Mouse (Mus musculus) hindbrain, postnatal 0 days (tissue): ENCODE data around the gene Cpne2. TPM values are rescaled to one million over a fixed set of nuclear protein-coding genes. Genes with fewer than 3 reads are reported as not detected.

Source experiments
- ATAC-seq: fragments of 200-750 bp; cut with Nextera tagmentation; 2 replicates; pipeline ENCODE4 v1.8.0; 2017; ENCODE audit warnings: mild to moderate bottlenecking, moderate TSS enrichment, moderate library complexity
- DNase-seq: peaks from one replicate; pipeline ENCODE4 v3.0.0-alpha.2; 2015; ENCODE audit warnings: low spot score
- H3K27ac ChIP-seq: fragments of 300-500 bp; sonication (generic); 2 replicates; pipeline ENCODE4 v1.5.1; 2014; ENCODE audit warnings: mild to moderate bottlenecking
- H3K27me3 ChIP-seq: fragments of 300-500 bp; sonication (generic); 2 replicates; pipeline ENCODE4 v1.6.1; 2014; ENCODE audit warnings: low read length, mixed read lengths; ENCODE audit not compliant: insufficient read depth
- H3K36me3 ChIP-seq: fragments of 300-500 bp; sonication (generic); 2 replicates; pipeline ENCODE4 v1.6.1; 2014; ENCODE audit warnings: low read length, mixed read lengths; ENCODE audit not compliant: insufficient read depth
- H3K4me1 ChIP-seq: fragments of 300-500 bp; sonication (generic); 2 replicates; pipeline ENCODE4 v1.6.1; 2014; ENCODE audit warnings: antibody characterized with exemption, low read length, mixed read lengths; ENCODE audit not compliant: insufficient read depth
- H3K4me2 ChIP-seq: fragments of 300-500 bp; sonication (generic); 2 replicates; pipeline ENCODE4 v1.6.1; 2014; ENCODE audit warnings: low read depth, mild to moderate bottlenecking, low read length, moderate library complexity, mixed read lengths
- H3K4me3 ChIP-seq: fragments of 300-500 bp; sonication (generic); 2 replicates; pipeline ENCODE4 v1.5.1; 2014; ENCODE audit warnings: low read length
- H3K9ac ChIP-seq: fragments of 300-500 bp; sonication (generic); replicated peaks from 2 replicates; pipeline ENCODE4 v1.6.1; 2014; ENCODE audit warnings: mild to moderate bottlenecking, low read length, moderate library complexity, mixed read lengths
- H3K9me3 ChIP-seq: fragments of 300-500 bp; sonication (generic); 2 replicates; pipeline ENCODE4 v1.6.1; 2016; ENCODE audit warnings: low read length, mixed read lengths
- CTCF ChIP-seq: IDR thresholded peaks from 2 replicates; pipeline ENCODE4 v1.5.1; 2016; ENCODE audit warnings: antibody characterized with exemption, control low read depth, low read depth
- WGBS: fragments of 180-500 bp; shearing (Covaris S2); extraction: QIAGEN DNeasy Blood & Tissue Kit; methylation state at CpG from one replicate; pipeline ENCODE4 v1.1.7; 2014; 5-methylcytosine and 5-hydroxymethylcytosine counted together
- polyA plus RNA-seq: library from polyadenylated mRNA; unstranded; fragments of >200 nt; fragmentation: Nextera tagmentation; extraction: Ambion mirVana; gene quantifications from 2 replicates; pipeline ENCODE4 v1.2.1, GENCODE M21; 2015
- total RNA-seq: library from RNA; depleted of rRNA; stranded (reverse); fragments of >200 nt; gene quantifications from 2 replicates; pipeline ENCODE4 v1.2.3, GENCODE M21; 2014

Gene Cpne2
- total and polyA plus RNA-seq, 2 experiments from 2014 or later: 33.6 to 45.5 TPM

DNA sequence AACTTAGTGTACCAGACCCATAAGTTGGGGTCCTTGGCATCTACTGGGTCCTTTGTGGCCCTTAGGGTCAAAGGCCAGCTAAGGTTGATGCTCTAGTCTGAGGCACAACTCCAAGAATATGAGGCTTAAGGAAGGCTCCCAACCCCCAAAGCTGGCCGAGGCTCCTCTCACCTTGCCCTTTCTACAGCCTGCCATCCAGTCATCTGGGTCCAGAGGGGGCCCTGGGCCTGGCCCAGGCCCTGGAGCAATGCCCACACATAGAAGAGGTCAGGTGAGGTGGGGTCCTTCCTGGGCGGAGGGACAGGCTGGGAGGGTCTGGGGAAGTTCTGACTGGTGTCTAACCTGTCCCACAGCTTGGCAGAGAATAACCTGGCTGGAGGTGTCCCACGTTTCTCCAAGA is 10.3 kb upstream of the Cpne2 start:
- H3K4me3 ChIP-seq: no peak overlapping the region
- ATAC-seq (no peak), DNase-seq (no peak)
- H3K4me1 ChIP-seq: no peaks in the 10 kb centered on the region
- H3K9me3 ChIP-seq: no peaks in the 10 kb centered on the region
- H3K27ac ChIP-seq: no peak overlapping the region
- WGBS: 81% methylated on average over 3 of the region's 3 CpGs
- TF ChIP-seq CTCF: no peak
- H3K27me3 ChIP-seq: no peaks in the 10 kb centered on the region
- H3K9ac ChIP-seq: no peak overlapping the region
- no peaks in the 10 kb centered on the region for H3K36me3 ChIP-seq
- no peak overlapping the region for H3K4me2 ChIP-seq

DNA sequence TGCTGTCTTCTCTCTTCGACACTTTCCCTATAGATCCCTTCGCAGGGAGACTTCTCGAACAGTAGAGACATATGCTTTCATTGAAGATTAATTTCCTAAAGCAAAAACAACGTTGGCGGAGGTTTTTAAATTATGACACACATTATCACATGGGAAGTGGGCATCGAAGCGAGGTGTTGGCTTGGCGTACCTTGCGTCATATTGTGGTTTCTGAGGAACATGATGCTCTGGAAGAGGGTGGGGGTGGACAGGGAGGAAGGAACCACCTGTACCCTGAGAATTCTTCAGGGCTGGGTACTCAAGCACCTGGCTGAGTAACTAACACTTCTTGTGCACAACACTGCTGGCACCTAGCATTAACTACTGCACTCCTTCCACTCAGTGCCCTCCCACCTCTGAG is 8.2 kb upstream of the Cpne2 start:
- Histone ChIP-seq H3K4me2 (no peak overlapping the region), H3K9me3 (no peaks in the 10 kb centered on the region), H3K27ac (no peak overlapping the region), H3K9ac (no peak overlapping the region), H3K27me3 (no peaks in the 10 kb centered on the region), H3K4me3 (no peak overlapping the region), H3K4me1 (no peaks in the 10 kb centered on the region), H3K36me3 (no peaks in the 10 kb centered on the region)
- ATAC-seq (no peak), DNase-seq (no peak)
- 84% methylated on average over 9 of the region's 9 CpGs for WGBS
- TF ChIP-seq CTCF: no peak

DNA sequence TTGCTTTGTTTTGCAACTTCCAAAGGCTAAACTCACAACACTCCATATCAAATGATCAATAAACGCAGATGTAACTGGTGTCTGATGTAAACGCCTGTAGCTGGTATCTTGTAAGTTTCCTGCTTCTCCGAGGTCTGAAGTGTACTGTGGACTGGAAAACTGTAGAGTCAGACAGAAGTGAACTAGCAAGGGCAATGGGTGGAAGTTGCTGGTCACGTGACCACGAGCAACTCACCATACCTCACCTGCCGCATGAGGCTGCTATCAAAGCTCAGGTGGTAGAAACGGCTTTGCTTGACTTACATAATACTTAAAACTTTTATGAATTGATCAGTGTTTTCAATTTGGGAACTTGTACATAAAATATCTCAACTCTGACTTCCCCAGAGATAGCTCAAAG is 5.6 kb upstream of the Cpne2 start:
- TF ChIP-seq CTCF: no peak
- 88% methylated on average over 7 of the region's 7 CpGs for WGBS
- no peaks in the 10 kb centered on the region for H3K9me3 ChIP-seq

DNA sequence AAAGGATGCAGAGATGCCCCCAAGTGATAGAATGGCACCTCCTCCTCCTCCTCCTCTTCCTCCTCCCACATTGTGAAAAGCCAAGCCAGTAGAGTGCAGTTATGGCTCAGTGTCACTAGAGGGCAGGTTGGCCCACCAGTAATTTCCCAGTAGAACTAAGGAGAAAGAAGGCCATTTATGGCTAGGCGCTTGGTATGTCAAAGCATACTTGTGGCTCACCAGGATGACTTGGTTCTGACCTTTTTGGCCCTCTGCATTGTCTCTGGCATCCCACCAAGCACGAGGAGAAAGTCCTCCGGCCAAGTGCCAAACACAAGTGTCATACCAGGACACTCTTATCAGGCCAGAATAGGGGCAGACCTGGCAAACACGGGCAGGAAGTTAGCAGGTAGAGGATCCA is 4.5 kb upstream of the Cpne2 start:
- Histone ChIP-seq H3K4me2 (no peak overlapping the region), H3K4me1 (no peaks in the 10 kb centered on the region), H3K4me3 (no peak overlapping the region), H3K9ac (no peak overlapping the region), H3K27me3 (no peaks in the 10 kb centered on the region), H3K36me3 (no peaks in the 10 kb centered on the region), H3K9me3 (no peaks in the 10 kb centered on the region), H3K27ac (no peak overlapping the region)
- DNase-seq: peak; percentile 77
- TF ChIP-seq CTCF: peak; percentile 95
- no peak for ATAC-seq
- WGBS: 38% methylated on average over 4 of the region's 4 CpGs

More for the DNA sequence above, 5.6 kb upstream of the Cpne2 start:
- Histone ChIP-seq H3K4me3 (no peak overlapping the region), H3K9ac (no peak overlapping the region), H3K36me3 (no peaks in the 10 kb centered on the region), H3K4me1 (no peaks in the 10 kb centered on the region), H3K27ac (no peak overlapping the region), H3K27me3 (no peaks in the 10 kb centered on the region), H3K4me2 (no peak overlapping the region)
- ATAC-seq: no peak
- no peak for DNase-seq

DNA sequence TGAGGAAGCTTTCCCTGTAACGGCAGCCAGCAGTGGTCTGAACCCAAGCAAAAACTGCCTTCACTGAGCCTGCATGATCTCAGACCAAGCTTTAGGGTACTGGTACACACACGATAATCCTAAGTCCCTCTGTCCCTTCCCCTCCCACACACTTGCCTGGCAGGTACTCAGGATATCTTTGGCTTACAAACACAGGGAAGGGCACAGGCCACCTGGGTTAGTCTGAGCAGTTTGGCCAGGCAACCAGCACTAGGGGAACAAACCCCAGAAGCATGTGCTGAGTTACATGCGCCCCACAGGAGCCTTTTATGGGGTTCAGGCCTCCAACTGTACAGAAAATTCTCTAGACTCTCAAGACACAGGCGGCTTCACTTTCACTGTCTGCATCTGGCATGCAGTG is 2.9 kb upstream of the Cpne2 start:
- WGBS: 74% methylated on average over 4 of the region's 4 CpGs
- H3K27ac ChIP-seq: no peak overlapping the region
- no peaks in the 10 kb centered on the region for H3K9me3 ChIP-seq
- no peaks in the 10 kb centered on the region for H3K27me3 ChIP-seq
- no peaks in the 10 kb centered on the region for H3K36me3 ChIP-seq
- H3K9ac ChIP-seq: no peak overlapping the region
- ATAC-seq (no peak), DNase-seq (no peak)
- no peak overlapping the region for H3K4me3 ChIP-seq
- H3K4me1 ChIP-seq: peaks cover 7% of the 10 kb centered on the region; the same call in 1 of the 2 replicates
- no peak for TF ChIP-seq CTCF
- H3K4me2 ChIP-seq: no peak overlapping the region

DNA sequence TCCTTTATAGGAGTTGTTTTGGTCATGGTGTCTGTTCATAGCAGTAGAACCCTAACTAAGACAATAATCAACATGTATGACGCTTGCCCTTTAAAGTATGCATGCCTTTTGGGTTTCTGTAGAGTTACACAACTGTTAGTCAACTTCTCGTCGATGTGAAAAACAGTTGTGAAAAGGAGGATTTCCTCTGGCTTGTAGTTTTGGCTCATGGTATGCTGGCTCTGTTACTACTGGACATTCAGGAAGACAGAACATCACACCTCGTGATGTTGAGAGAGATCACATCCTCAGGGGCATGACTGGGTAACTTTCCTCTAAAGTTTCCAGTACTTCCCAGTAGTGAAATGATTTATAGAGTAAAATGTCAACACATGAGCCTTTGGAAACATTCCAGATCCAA is 2.1 kb upstream of the Cpne2 start:
- 91% methylated on average over 4 of the region's 4 CpGs for WGBS

DNA sequence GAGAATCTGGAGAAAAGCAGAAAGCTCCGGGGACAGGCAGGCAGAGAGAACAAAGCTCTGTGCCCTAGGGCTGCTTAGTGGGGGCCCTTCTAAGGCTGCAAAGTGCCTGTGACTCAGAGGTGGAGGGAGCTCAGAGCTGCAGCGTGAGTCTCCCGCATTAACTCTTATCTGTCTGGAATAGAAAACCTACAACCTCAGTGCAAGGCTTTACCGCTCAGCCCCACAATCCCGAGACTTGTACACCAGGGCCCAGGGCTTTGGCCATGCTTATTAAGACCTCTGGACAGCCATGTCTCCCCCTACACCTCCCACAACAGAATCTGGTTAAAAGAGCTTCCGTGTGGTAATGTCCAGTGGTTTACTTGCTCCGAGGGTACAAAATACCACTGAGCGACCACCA is 790 bp upstream of the Cpne2 start:
- ATAC-seq: no peak
- Histone ChIP-seq H3K4me3 (peak overlapping the region; percentile 63), H3K27ac (peak overlapping the region; percentile 36; the same call in 1 of the 2 replicates), H3K27me3 (no peaks in the 10 kb centered on the region), H3K4me2 (peak overlapping the region; percentile 96), H3K4me1 (peaks cover 18% of the 10 kb centered on the region), H3K9me3 (no peaks in the 10 kb centered on the region), H3K36me3 (no peaks in the 10 kb centered on the region), H3K9ac (peak overlapping the region; percentile 72)
- TF ChIP-seq CTCF: no peak
- 5% methylated on average over 8 of the region's 8 CpGs for WGBS
- DNase-seq: peak; percentile 40

More for the DNA sequence above, 2.1 kb upstream of the Cpne2 start:
- TF ChIP-seq CTCF: no peak
- H3K4me1 ChIP-seq: peaks cover 11% of the 10 kb centered on the region
- no peaks in the 10 kb centered on the region for H3K9me3 ChIP-seq
- H3K27ac ChIP-seq: no peak overlapping the region
- no peak for DNase-seq
- no peak overlapping the region for H3K4me2 ChIP-seq
- H3K27me3 ChIP-seq: no peaks in the 10 kb centered on the region
- no peak overlapping the region for H3K4me3 ChIP-seq
- ATAC-seq: no peak
- H3K9ac ChIP-seq: no peak overlapping the region
- H3K36me3 ChIP-seq: no peaks in the 10 kb centered on the region
